Mouse (Mus musculus) hindbrain, embryonic 15.5 days (tissue): ENCODE measurements around the gene Tcea2. TPM values are rescaled to one million over a fixed set of nuclear protein-coding genes. Genes with fewer than 3 reads are reported as not detected.

Source experiments
- ATAC-seq: fragments of 200-750 bp; cut with Nextera tagmentation; 2 replicates; pipeline ENCODE4 v1.8.0; 2017; ENCODE audit warnings: low read depth, moderate number of reproducible peaks, moderate TSS enrichment; ENCODE audit not compliant: low FRiP score
- H3K27ac ChIP-seq: fragments of 300-500 bp; sonication (generic); replicated peaks from 2 replicates; pipeline ENCODE4 v1.5.1; 2015; ENCODE audit warnings: mild to moderate bottlenecking, inconsistent platforms
- H3K27me3 ChIP-seq: fragments of 300-500 bp; sonication (generic); 2 replicates; pipeline ENCODE4 v1.6.1; 2015; ENCODE audit warnings: control low read depth, inconsistent platforms
- H3K36me3 ChIP-seq: fragments of 300-500 bp; sonication (generic); 2 replicates; pipeline ENCODE4 v1.6.1; 2015; ENCODE audit warnings: control low read depth, inconsistent platforms
- H3K4me1 ChIP-seq: fragments of 300-500 bp; sonication (generic); replicated peaks from 2 replicates; pipeline ENCODE4 v1.6.1; 2015; ENCODE audit warnings: control low read depth, inconsistent platforms
- H3K4me2 ChIP-seq: fragments of 300-500 bp; sonication (generic); 2 replicates; pipeline ENCODE4 v1.6.1; 2015; ENCODE audit warnings: moderate library complexity, mild to moderate bottlenecking, inconsistent platforms
- H3K4me3 ChIP-seq: fragments of 300-500 bp; sonication (generic); 2 replicates; pipeline ENCODE4 v1.5.1; 2015; ENCODE audit warnings: mild to moderate bottlenecking, inconsistent platforms
- H3K9ac ChIP-seq: fragments of 300-500 bp; sonication (generic); 2 replicates; pipeline ENCODE4 v1.6.1; 2015; ENCODE audit warnings: inconsistent platforms
- H3K9me3 ChIP-seq: fragments of 300-500 bp; sonication (generic); 2 replicates; pipeline ENCODE4 v1.6.1; 2016; ENCODE audit warnings: control low read depth, inconsistent platforms
- WGBS: fragments of 180-500 bp; shearing (Covaris S2); methylation state at CpG from one replicate; pipeline ENCODE4 v1.1.7; 2015; 5-methylcytosine and 5-hydroxymethylcytosine counted together
- polyA plus RNA-seq: library from polyadenylated mRNA; unstranded; fragments of >200 nt; fragmentation: Nextera tagmentation; extraction: Ambion mirVana; gene quantifications from 2 replicates; pipeline ENCODE4 v1.2.1, GENCODE M21; 2015

The Tcea2 gene
- polyA plus RNA-seq, 1 experiment from 2014 or later, result 46.8 TPM

GRCm38 (mm10) chr2:181720061-181720460, 40.0 kb downstream of the Tcea2 start:
- H3K36me3 ChIP-seq, result peaks cover 16% of the 10 kb centered on the region

GRCm38 (mm10) chr2:181721200-181721599, 41.1 kb downstream of the Tcea2 start:
- no peak for ATAC-seq
- Histone ChIP-seq H3K36me3 (peaks cover 16% of the 10 kb centered on the region), H3K27ac (no peak overlapping the region), H3K4me2 (no peak overlapping the region), H3K9ac (no peak overlapping the region), H3K27me3 (no peaks in the 10 kb centered on the region), H3K9me3 (no peaks in the 10 kb centered on the region), H3K4me1 (peaks cover 30% of the 10 kb centered on the region), H3K4me3 (no peak overlapping the region)

More at GRCm38 (mm10) chr2:181720061-181720460, 40.0 kb downstream of the Tcea2 start:
- WGBS, result 33% methylated on average over 3 of the region's 3 CpGs
- H3K4me3 ChIP-seq, result no peak overlapping the region
- no peak overlapping the region for H3K4me2 ChIP-seq
- no peak for ATAC-seq
- H3K27ac ChIP-seq, result no peak overlapping the region
- no peak overlapping the region for H3K9ac ChIP-seq
- no peaks in the 10 kb centered on the region for H3K9me3 ChIP-seq
- H3K27me3 ChIP-seq, result no peaks in the 10 kb centered on the region
- H3K4me1 ChIP-seq, result peaks cover 39% of the 10 kb centered on the region

- no peak overlapping the region for H3K9ac ChIP-seq
- no peak overlapping the region for H3K4me2 ChIP-seq
- no peak overlapping the region for H3K4me3 ChIP-seq
- H3K4me1 ChIP-seq, result peaks cover 20% of the 10 kb centered on the region
- WGBS, result 11% methylated on average over 3 of the region's 3 CpGs
- no peaks in the 10 kb centered on the region for H3K9me3 ChIP-seq
- H3K27me3 ChIP-seq, result no peaks in the 10 kb centered on the region
- no peak overlapping the region for H3K27ac ChIP-seq
- peaks cover 16% of the 10 kb centered on the region for H3K36me3 ChIP-seq
- ATAC-seq, result 0 out of 2 replicates have a peak, but pooled peaks have one; percentile 39
Observed at GRCm38 (mm10) chr2:181722213-181722612, 42.1 kb downstream of the Tcea2 start.

- Histone ChIP-seq H3K4me3 (no peak overlapping the region), H3K4me2 (no peak overlapping the region), H3K27ac (no peak overlapping the region), H3K4me1 (0 out of 2 replicates have a peak, but pooled peaks cover 4% of the 10 kb centered on the region), H3K9me3 (no peaks in the 10 kb centered on the region), H3K9ac (no peak overlapping the region), H3K36me3 (peaks cover 9% of the 10 kb centered on the region; the same call in 1 of the 2 replicates), H3K27me3 (no peaks in the 10 kb centered on the region)
- no peak; the same call in 1 of the 2 replicates for ATAC-seq
- WGBS, result 38% methylated on average over 9 of the region's 9 CpGs
Observed at GRCm38 (mm10) chr2:181727659-181728262, 47.7 kb downstream of the Tcea2 start.

- H3K27ac ChIP-seq, result no peak overlapping the region
- H3K9ac ChIP-seq, result no peak overlapping the region
- H3K36me3 ChIP-seq, result peaks cover 9% of the 10 kb centered on the region; the same call in 1 of the 2 replicates
- H3K4me3 ChIP-seq, result no peak overlapping the region
- ATAC-seq, result no peak
- H3K9me3 ChIP-seq, result no peaks in the 10 kb centered on the region
- H3K4me1 ChIP-seq, result 0 out of 2 replicates have a peak, but pooled peaks cover 4% of the 10 kb centered on the region
- H3K27me3 ChIP-seq, result no peaks in the 10 kb centered on the region
- no peak overlapping the region for H3K4me2 ChIP-seq
- WGBS, result 66% methylated on average over 3 of the region's 3 CpGs
Observed at GRCm38 (mm10) chr2:181730051-181730450, 49.9 kb downstream of the Tcea2 start.

Other genes starting within 250 kb of the Tcea2 start
- gene Zbtb46, start 220.9 kb upstream of the Tcea2 start, polyA plus RNA-seq, result 21.4 and 21.6 TPM in 2 replicates
- 0.17 TPM in 1 of 2 replicates, not detected in the other for gene Abhd16b, start 187.1 kb upstream of the Tcea2 start, polyA plus RNA-seq
- gene Tpd52l2, start 183.2 kb upstream of the Tcea2 start, polyA plus RNA-seq, result 117 and 118 TPM in 2 replicates
- 258 and 267 TPM in 2 replicates for gene Dnajc5, start 159.8 kb upstream of the Tcea2 start, polyA plus RNA-seq
- gene Uckl1, start 95.4 kb upstream of the Tcea2 start, polyA plus RNA-seq, result 61.2 and 62.0 TPM in 2 replicates
- gene Prpf6, start 88.4 kb upstream of the Tcea2 start, polyA plus RNA-seq, result 59.3 and 60.3 TPM in 2 replicates
- 82.9 and 94.0 TPM in 2 replicates for gene Zfp512b, start 87.5 kb upstream of the Tcea2 start, polyA plus RNA-seq
- 186 and 200 TPM in 2 replicates for gene Samd10, start 81.1 kb upstream of the Tcea2 start, polyA plus RNA-seq
- gene Gm29797, start 23.3 kb upstream of the Tcea2 start, polyA plus RNA-seq, result not detected in 2 replicates
- gene Sox18, start 8.7 kb upstream of the Tcea2 start, polyA plus RNA-seq, result 17.4 and 20.0 TPM in 2 replicates
- 56.8 and 64.9 TPM in 2 replicates for gene Rgs19, start 13.7 kb downstream of the Tcea2 start, polyA plus RNA-seq
- gene Lkaaear1, start 18.1 kb downstream of the Tcea2 start, polyA plus RNA-seq, result not detected in 2 replicates
- 83.9 and 86.4 TPM in 2 replicates for gene Oprl1, start 34.7 kb downstream of the Tcea2 start, polyA plus RNA-seq
- gene Myt1, start 83.0 kb downstream of the Tcea2 start, polyA plus RNA-seq, result 14.8 and 19.1 TPM in 2 replicates
- gene Pcmtd2, start 157.5 kb downstream of the Tcea2 start, polyA plus RNA-seq, result 27.2 and 28.8 TPM in 2 replicates
- gene Polr3k, start 184.0 kb downstream of the Tcea2 start, polyA plus RNA-seq, result 70.8 and 73.4 TPM in 2 replicates